Mouse (Mus musculus) cortical plate, adult 2 months (tissue): ENCODE results near the gene Rasgrf2.

Source experiments
- CTCF ChIP-seq: fragments of 200-500 bp; IDR thresholded peaks from 2 replicates; pipeline ENCODE4 v1.5.1; 2011; ENCODE audit warnings: mild to moderate bottlenecking, control low read depth, low read length; ENCODE audit not compliant: insufficient read depth; ENCODE audit errors: extremely low read depth
- POLR2A ChIP-seq: fragments of 200-500 bp; IDR thresholded peaks from 2 replicates; pipeline ENCODE4 v1.6.1; 2011; ENCODE audit warnings: mild to moderate bottlenecking, low read length, control low read depth; ENCODE audit not compliant: insufficient read depth; ENCODE audit errors: extremely low read depth

DNA sequence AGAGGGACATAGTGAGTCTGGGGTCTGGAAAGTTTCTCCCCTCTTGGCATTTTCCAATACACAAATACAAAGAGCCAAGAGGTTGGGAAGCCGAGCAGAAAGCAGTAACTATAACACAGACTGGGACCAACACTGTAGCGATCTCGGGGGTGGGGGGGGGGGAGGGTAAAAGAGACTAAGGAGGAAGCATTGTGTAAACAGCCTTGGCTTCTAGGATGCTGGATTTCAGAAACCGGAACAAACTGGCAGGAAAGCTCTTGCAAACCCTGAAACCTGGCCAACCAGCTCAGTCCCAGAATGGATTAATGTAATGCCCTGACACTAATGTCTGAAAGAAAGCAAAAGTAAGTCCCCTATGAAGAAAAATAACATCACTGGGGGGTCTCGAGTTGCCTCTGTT is 11.8 kb downstream of the Rasgrf2 start:
- TF ChIP-seq CTCF (no peak), POLR2A (no peak)
